Mouse (Mus musculus): ENCODE measurements around the gene Ufsp2. TPM values are rescaled to one million over a fixed set of nuclear protein-coding genes. Genes with fewer than 3 reads are reported as not detected.
A peak's percentile ranks its signal among the peaks of the same experiment; 100 is the strongest.

Gene Ufsp2
- total RNA-seq (2017) = 59.1 and 70.5 TPM in 2 replicates

DNA sequence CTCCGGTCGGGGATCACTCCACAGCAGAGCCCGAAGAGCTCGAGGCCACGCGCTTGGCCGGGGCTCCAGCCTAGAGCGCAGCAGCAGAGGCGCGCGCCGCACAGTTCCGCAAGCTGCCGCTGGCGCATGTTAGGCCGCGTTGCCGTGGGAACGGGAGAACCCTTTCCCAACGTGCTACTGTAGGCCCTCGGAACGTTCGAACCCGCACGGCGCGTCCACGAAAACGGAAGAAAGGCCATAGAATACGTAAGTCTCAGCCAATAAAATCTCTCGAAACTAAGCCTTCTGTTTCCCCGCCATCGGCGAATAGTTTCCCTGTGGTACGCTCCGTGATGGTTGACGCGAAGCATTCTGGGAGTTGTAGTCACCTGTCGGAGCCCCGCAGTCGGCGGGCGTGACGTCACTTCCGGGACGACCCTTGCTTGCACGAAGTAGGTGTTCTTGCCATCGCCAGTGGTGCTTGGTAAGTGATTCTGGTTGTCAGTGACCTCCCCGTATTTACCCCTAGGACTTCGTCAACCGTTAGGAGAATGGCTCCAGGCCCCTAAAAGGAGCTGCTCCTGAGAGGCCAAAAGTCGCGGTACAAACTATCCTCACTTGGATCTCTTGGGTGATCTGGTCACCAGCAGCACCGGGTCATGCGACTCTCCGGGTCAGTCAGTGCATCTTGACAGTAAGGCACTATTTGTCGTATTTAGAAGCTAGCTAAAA is at the start of gene Ufsp2, which contains the start of gene 1700029J07Rik:
TSS of gene Ufsp2 (plus strand) at position 403 of the 711 bp plus-strand sequence.
TSS of gene 1700029J07Rik (minus strand) at position 127 of the 711 bp plus-strand sequence.
- ATAC-seq (ENCODE audit: extremely low read depth, insufficient number of reproducible peaks, low FRiP score, poor library complexity, severe bottlenecking) = peak; percentile 96

DNA sequence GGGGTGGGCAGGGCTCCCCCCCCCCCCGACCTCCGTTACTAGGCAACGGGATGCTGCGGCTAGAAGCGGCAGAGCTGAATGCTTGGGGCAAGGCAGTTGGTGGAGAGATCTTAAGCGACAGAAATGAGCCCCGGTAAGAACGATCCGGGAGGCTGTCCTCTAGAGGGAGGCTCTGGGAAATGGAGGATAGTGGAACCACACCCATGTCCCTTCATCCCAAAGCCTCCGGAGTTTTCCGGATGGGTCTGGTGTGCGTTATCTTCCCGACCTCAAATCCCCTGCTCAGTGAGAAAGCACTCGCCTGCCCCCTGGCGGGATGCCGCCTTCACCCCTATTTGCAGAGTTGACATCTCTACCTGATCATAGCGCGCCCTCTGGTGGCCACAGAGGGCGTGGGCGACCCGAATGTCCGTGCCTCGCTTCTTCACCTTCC is 40.7 kb upstream of the Ufsp2 start, which contains the start of gene Ccdc110:
TSS of gene Ccdc110 (plus strand) at position 38 of the 433 bp plus-strand sequence.
- ATAC-seq (ENCODE audit: extremely low read depth, insufficient number of reproducible peaks, low FRiP score, poor library complexity, severe bottlenecking) = peak; percentile 95

DNA sequence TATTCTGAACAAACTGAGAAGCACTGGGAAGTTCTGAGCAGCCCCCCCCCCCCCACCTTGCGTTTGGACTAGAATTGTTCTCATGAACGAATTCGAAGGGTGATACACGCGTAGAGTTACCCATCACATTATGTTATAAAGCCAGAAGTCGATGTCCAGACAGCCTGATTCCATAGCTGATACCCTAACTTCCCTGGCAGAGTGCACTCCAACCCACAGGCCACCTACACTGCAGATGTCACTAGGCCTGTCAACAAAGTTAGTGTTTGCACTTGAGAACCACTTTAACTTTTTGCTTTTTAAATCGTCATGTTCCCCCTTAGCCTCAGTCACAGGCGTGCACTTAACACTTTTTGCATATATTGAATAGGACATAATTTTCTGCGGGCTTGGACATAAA is 38.3 kb upstream of the Ufsp2 start:
- no peak for ATAC-seq (ENCODE audit: extremely low read depth, insufficient number of reproducible peaks, low FRiP score, poor library complexity, severe bottlenecking)

DNA sequence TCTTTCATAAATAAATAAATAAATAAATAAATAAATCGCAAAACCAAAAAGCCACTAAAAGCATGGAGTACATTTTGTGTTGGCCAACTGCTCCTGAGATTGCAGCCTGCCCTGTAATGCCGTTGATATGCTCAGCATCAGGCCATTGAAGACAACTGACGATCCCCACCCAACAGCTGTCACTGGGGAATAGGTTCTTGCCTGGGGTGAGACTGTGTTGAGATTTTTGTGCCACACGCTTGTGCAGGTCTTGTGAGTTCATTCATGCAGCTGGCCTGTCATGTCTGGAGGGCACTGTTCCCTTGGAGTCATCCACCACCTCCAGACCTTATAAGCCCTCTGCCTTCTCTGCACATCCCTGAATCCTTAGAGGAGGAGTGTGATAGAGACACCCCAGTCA is 29.0 kb upstream of the Ufsp2 start:
- no peak for ATAC-seq (ENCODE audit: extremely low read depth, insufficient number of reproducible peaks, low FRiP score, poor library complexity, severe bottlenecking)

DNA sequence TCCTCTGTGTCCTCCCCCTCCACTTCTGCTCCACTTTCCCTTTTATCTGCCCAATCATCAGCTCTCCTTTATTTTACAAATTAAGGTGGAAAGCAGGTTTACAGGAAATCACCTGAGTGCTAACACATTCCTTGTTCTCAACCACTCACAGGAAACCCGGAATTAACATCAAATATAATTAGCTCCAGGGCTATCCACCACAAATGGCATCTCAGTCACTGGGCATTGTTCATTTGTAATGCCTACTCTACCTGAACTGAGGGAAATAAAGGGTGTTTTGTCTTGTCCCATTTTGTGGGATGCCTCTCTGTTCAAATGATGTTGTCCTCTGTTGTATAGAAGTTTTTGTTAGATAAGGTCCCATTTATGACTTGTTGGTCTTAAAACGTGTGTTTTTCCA is 24.7 kb upstream of the Ufsp2 start:
- ATAC-seq (ENCODE audit: extremely low read depth, insufficient number of reproducible peaks, low FRiP score, poor library complexity, severe bottlenecking) = no peak

DNA sequence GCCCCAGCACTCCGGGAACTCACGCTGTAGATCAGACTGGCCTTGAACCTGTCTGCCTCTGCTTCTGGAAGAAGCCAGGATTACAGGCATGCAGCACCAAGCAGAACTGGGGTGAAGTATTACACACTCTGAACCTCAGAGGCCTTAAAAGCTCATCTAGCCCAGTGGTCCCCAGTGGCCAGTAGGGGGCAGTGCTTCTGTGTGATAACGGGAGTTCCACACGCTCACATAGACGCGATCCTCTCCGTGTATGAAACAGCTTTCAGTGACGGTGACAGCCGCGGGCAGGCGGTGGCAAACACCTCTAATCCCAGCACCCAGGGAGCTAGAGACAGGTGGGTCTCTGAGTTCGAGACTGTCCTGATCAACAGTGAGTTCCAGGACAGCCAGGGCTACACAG is 4.4 kb upstream of the Ufsp2 start:
- no peak for ATAC-seq (ENCODE audit: extremely low read depth, insufficient number of reproducible peaks, low FRiP score, poor library complexity, severe bottlenecking)

DNA sequence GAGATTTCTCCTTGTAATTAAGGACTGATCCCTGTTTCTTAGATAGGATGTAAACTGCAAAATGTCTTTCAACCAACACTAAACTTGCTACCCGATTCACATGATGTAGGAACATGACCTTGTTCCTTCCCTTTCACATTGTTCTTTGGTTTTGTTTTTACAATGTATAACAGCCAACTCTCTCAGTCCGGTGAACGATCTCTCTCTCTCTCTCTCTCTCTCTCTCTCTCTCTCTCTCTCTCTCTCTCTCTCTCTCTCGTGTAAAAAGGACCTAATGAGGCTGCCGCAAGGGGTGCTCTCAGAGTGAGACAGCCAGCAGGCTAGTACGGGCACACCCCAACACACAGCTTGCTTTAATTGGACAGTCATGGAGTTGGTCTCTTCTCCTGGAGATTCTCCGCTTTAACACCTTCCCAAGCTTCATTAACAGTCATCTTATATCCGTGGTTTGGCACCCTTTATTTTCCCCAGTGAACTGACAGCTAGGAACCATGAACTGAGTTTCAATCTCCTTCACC is 1.3 kb upstream of the Ufsp2 start:
- no peak for ATAC-seq (ENCODE audit: extremely low read depth, insufficient number of reproducible peaks, low FRiP score, poor library complexity, severe bottlenecking)

DNA sequence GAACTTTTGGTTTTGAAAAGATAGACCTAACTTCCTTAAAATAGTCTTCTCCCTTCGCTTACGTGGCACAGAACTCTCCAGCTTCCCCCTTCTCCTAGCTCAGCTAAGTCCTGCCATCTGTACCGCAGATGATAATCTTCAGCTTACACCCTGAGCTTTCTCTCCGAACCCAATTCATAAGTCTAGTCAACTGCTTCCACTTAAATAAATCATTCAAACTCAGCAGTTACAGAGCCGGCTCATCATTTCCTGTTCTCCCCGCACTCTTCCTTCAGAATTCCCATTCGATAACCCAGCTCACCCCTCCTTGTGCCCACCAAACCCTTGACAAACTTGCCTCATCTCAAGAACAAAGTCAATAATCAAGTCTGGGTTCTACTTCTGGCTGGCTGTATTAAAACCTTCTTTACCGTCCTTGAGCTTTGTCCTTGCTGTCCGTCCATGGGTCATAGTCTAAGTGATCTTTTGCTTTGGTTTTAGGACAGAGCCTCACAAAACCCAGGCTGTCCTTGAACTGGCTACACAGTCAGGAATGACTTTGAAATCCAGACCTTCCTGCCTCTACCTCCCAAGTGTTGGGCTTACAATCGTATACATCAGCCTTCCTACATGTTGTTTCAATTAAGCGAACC is 625 bp downstream of the Ufsp2 start:
- no peak for ATAC-seq (ENCODE audit: extremely low read depth, insufficient number of reproducible peaks, low FRiP score, poor library complexity, severe bottlenecking)

DNA sequence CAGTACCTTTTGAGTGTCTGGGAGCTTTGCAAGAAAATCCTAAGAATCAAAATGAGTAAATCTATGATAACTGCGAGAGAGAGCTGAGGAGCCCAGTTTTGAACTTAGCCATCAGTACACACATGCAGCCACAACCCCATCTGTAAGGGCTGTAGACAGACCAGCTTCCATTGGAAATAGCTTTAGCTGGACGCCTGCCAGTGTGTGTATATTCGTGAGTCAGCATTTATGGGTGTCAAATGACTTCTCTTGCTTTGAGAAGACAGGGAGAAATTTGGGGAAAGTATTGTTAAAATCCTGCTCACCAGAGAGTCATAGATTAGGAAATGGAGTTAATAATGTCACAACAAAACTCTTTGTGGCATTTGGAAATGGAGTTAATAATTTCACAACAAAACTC is 11.3 kb downstream of the Ufsp2 start:
- no peak for ATAC-seq (ENCODE audit: extremely low read depth, insufficient number of reproducible peaks, low FRiP score, poor library complexity, severe bottlenecking)

DNA sequence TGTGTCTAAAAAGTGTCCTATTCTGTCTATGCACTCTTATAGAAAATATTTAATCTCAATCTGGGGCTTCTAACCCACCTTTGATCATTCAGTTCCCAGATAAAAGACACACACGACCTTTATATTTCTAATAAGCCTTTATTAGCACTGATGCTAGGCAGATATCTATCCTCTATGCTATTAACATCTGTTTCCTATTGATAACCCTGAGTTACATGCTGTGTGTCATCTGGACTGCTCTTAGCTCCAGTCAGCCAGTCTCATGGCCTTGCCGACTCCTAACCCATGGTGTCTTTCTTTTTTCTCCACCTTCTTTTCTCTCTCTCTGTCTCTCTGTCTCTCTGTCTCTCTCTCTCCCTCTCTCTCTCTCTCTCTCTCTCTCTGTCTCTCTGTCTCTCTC is 12.9 kb downstream of the Ufsp2 start:
- no peak for ATAC-seq (ENCODE audit: extremely low read depth, insufficient number of reproducible peaks, low FRiP score, poor library complexity, severe bottlenecking)

DNA sequence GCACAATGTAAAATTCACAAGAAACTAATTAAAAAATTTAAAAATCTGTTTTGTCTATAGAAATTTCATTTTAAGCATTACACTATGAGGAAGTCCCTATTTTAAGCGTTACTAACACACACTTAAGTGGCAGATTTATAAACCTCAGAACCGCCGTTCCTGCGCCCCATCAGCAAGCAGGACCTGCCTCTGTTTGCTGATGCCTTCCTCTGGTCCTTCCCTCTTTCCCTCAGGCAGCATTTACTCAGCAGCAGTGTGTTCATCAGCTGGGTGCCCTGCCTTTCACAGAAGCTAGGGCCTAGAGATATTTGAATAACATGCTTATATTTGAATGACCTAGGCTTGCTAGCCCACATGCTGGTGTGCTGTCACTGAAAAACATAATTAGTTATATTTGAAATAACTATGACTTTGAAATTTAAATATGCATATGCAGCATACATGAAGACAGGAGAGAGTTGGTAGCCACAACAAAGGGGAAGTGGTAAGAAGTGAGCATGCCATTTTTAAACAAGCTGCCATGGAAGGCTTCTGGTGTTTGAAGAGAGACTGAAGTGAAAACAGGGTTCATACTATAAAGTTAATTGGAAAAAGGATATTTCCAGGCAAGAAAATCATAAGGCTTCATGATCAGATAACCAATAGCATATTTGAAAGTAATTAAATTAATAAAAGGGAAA is 15.4 kb downstream of the Ufsp2 start:
- ATAC-seq (ENCODE audit: extremely low read depth, insufficient number of reproducible peaks, low FRiP score, poor library complexity, severe bottlenecking) = peak; percentile 44; the same call in 1 of the 2 replicates

DNA sequence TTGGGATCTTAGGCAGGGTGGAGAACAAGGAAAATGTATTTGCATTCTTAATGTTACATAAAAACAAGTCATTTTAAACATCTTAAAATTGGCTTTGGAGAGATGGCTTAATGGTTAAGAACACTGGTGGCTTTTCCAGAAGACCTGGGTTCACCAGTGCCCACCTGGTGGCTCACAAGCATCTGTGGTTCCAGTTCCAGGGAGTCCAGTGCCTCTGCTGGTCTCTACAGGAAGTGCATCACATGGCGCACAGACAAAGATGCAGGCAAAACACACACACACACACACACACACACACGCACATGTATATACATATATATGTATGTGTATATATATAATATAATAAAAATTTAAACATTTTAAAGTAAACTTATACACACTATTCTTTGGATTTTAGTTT is 18.8 kb downstream of the Ufsp2 start:
- peak; percentile 59; the same call in 1 of the 2 replicates for ATAC-seq (ENCODE audit: extremely low read depth, insufficient number of reproducible peaks, low FRiP score, poor library complexity, severe bottlenecking)

DNA sequence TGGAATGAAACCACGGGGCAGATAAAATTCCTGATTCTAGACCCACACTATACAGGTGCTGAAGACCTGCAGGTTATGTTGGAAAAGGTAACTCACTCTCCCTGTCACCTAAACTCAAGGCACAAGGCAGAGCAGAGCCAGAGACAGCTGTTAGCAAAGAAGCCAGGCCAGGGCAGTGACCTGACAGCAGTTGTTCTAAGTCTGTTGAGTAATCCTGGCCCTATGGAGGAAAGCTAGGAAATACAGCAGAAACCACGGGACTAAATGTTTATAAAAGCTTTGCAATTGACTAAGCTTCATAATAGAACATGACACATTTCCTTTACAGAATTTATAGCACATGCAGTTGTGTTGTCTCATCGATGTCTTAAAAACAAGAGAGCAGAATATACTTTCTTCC is 20.2 kb downstream of the Ufsp2 start:
- ATAC-seq (ENCODE audit: extremely low read depth, insufficient number of reproducible peaks, low FRiP score, poor library complexity, severe bottlenecking) = no peak

DNA sequence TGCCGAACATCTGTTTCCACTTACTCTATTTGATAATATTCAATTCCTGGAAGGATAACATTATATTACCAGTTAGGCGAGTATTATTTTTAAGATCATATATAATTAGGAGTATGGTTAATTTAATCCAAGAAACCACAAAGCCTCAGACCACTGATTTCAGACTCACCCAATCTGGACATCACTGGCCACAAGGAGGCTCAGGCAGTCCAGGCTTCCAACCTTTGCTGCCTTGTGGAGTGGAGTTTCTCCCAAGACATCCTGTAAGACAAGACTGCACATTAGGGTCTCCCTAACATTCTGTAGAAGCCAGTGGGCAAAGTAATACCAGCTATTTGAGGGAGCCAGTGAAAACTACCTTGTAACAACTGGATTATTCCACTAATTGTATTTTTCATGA is 22.9 kb downstream of the Ufsp2 start:
- ATAC-seq (ENCODE audit: extremely low read depth, insufficient number of reproducible peaks, low FRiP score, poor library complexity, severe bottlenecking) = no peak

DNA sequence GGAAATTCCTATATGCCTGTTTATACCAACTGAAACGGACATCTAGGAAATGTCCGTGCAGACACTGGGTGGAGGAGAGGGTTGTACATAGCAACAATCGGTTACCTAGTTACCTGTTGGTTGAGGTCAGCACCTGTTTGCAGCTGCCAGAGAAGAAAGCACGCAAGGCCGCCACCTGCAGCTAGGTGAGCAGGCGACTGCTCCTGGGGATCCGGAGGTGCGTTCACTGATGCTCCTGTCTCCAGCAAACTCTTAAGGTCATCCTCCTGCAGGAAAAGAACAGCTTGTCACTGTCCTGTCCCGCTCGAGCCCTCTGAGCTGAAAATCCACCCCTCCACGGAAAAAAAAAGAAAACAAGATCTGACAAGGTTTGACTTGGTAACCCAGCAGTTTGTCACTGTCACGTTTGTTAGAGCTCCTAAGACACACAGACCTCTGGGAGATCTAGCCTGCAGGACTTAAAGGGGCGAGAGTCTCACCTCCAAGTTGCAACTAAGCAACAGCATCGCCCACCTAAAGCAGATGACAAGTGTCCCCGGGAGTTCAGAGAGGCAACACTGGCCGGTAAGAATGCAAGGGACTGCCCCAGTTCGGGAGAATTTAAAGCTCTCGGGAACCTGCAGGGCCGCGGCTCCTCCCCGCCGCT is 23.9 kb downstream of the Ufsp2 start, which contains the start of gene Lrp2bp:
TSS of gene Lrp2bp (plus strand) at position 166 of the 646 bp plus-strand sequence.
- no peak for ATAC-seq (ENCODE audit: extremely low read depth, insufficient number of reproducible peaks, low FRiP score, poor library complexity, severe bottlenecking)

DNA sequence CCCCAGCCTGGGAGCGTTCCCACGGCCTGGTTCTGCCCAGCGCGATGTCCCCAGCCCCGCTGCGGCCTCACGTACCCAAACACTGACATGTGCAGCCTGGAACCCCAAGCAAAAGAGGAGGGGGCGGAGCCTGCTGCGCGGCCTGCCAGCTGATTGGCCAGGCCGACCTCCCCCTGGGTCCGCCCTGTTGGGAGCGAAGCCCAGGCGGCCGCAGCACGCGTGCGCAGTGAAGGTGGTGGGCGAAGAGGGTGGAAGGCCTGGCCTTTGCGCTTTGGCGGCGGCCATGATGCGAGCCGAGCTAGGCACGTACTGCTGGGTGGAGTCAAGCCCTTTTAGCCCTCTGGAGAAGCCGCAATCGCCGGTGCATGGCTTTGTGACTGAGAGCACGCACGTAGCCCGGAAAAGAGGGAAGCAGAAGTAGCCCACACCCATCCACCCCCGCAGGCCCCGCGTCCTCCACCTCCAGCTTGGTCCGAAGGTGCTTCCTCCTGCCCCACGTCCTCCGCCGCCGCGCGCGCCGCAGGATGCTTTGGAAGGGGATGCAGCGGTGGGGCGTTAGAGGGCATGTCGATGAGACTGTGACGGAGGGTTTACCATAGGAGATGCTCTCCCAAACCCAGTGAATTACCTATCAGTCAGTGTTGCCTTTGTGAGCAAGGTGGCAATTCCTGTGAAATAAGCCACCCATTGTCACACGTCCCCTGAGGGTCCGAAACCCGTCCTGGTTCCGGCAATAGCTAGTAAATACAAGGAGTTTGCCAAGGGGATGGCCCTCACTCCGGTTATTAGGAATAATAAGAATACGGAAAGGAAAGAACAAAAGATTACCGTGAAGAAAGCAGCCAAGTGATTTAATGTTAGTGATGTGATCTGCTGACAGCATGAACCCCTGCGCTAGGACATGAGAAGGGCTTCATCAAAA is 24.7 kb downstream of the Ufsp2 start:
- ATAC-seq (ENCODE audit: extremely low read depth, insufficient number of reproducible peaks, low FRiP score, poor library complexity, severe bottlenecking) = peak; percentile 94

DNA sequence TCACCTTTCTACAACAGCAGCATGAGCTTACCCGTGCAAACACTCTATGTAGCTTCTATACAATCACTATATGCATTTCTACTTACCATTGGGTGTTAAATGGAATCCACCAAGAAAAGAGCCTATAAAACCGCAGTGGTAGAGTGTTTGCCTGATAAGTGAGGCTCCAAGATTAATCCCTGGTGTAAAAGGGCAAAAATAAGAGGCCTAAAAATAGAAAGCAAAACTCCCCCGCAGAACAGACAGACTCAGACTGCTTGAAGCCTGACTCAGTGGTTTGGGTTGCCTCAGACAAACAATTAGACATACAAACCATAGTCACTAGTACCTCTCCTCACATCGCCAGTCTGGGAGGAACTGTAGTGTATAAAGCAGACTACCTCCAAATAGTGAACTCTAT is 30.3 kb downstream of the Ufsp2 start, which contains the start of gene Ankrd37:
TSS of gene Ankrd37 (minus strand) at position 112 of the 400 bp plus-strand sequence.
- ATAC-seq (ENCODE audit: extremely low read depth, insufficient number of reproducible peaks, low FRiP score, poor library complexity, severe bottlenecking) = no peak

DNA sequence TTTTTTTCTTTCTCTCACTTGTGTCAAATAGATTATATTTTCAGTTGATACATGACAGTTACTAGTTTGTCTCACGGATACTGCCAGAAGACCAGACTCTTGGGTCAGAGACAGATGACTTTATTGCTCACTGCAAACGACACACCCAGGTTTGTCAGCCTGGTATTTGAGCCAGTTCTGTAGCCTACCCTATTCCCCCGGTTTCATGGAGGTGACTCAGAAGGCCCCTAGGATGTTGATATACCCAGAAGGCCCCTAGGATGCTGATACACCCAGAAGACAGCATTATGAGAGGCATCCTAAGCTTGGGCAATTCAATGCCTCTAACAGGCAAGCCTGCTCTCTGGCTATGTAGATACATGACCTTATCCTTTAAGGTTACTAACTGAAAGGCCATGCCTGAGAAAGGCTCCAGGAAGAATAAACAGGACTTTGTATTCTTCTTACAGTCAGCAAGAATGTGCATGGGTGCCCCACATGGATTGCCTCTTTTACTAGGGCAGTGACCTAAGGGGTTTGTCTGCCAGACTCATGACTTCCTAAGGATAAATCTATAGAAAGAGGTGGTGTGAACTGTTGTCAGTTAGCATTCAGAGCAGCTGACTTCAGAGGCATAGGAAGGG is 31.8 kb downstream of the Ufsp2 start:
- no peak for ATAC-seq (ENCODE audit: extremely low read depth, insufficient number of reproducible peaks, low FRiP score, poor library complexity, severe bottlenecking)
